10 mouse cellular contexts compared by ENCODE assay signal in the genomic region with DNA sequence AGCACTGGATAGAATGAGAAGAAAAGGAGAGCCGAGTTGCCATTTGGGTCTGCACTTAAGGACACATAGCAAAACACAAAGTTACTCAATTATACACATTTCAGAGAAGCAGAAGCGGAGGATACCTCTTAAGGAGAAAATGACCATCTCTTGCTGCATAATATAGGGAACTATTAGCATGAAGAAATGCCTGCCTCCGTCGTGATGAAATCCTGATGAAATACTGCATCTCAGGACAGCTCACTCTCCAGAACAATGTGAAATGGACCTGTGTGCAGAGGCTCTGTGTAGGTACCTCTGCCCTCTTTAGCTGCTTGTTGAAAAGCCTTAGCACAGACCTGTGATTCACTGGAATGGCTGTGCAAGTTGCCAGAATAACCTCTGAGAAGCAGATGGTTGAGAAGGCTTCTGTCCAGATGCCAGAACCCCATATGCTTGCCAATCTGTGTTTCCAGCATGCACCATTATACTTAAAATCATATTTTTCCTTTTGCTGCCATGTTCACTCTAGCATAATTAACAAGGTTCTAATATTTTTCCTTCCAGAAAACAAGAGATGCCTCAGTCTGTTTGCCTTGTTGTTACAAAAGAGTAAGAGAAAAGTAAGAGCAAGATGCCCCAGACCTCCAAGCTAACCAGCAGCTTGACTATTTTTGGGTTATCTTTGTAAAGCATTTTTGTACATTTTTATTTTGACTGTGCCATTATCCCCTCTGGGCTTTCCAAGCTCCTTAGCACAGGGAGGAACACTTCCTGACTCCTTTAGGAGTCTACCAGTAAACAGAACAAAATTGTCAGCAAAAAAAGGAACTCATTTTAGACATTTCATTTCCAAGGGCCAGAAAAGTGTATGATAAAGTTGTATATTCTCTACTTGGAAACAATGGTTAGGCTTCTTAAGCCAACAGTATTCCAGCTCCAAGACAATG.
DNase-seq lines count a peak whose midpoint lies in the region; ATAC-seq lines count a peak whose summit lies in the region.
"Had no signal": no experiment of that assay in that cellular context is flagged by ENCODE, and none has a peak within 500 bp of the region (broad histone marks: within the 10 kb centered on the region; RNA-seq: fewer than 3 reads in every experiment).

No protein-coding gene starts in this region.

- H3K4me2 ChIP-seq in midbrain, embryonic 14.5 days (ENCODE audit: low read length): no peak overlapping the region
- H3K4me2 ChIP-seq in midbrain, embryonic 15.5 days: no peak overlapping the region

- no peaks in the 10 kb centered on the region for H3K36me3 ChIP-seq in midbrain, embryonic 14.5 days (ENCODE audit: control insufficient read depth, insufficient read depth, low read length)
- no peaks in the 10 kb centered on the region for H3K36me3 ChIP-seq in midbrain, embryonic 15.5 days (replicated peaks)

- 87% methylated on average over 4 of the region's 4 CpGs for WGBS in midbrain, embryonic 14.5 days
- 81% methylated on average over 4 of the region's 4 CpGs for WGBS in midbrain, embryonic 15.5 days

- H3K4me3 ChIP-seq in midbrain, embryonic 14.5 days (replicated peaks; ENCODE audit: low read depth, low read length): no peak overlapping the region
- H3K4me3 ChIP-seq in midbrain, embryonic 15.5 days: no peak overlapping the region

- peak; percentile 15 for DNase-seq in midbrain, embryonic 14.5 days
- DNase-seq in fat pad, adult 2 months (ENCODE audit: extremely low read depth, low read depth, low spot score): peak; percentile 8
- peak; percentile 29 to 56 for DNase-seq in layer of hippocampus, postnatal 25 days (ENCODE audit: extremely low spot score in 1 of 2, low spot score in 1 of 2)
- peak; percentile 8 for DNase-seq in right cerebral cortex, postnatal 4 days
- no peak for DNase-seq in adrenal gland, adult 2 months
- no peak for DNase-seq in spleen, postnatal 10 days (ENCODE audit: low spot score in 2 of 2)
- DNase-seq in testis, postnatal 14 days (ENCODE audit: low spot score): no peak
- DNase-seq: adrenal gland, postnatal 36 days; lung, adult 2 months had no signal

- no peaks in the 10 kb centered on the region for H3K9me3 ChIP-seq in midbrain, embryonic 14.5 days (ENCODE audit: control insufficient read depth, low read length)
- no peaks in the 10 kb centered on the region for H3K9me3 ChIP-seq in midbrain, embryonic 15.5 days

- H3K27me3 ChIP-seq in midbrain, embryonic 14.5 days (ENCODE audit: control insufficient read depth, insufficient read depth, low read length): no peaks in the 10 kb centered on the region
- H3K27me3 ChIP-seq in midbrain, embryonic 15.5 days (replicated peaks): no peaks in the 10 kb centered on the region

- H3K4me1 ChIP-seq in midbrain, embryonic 14.5 days (ENCODE audit: control insufficient read depth, insufficient read depth, low read length): no peaks in the 10 kb centered on the region
- no peaks in the 10 kb centered on the region for H3K4me1 ChIP-seq in midbrain, embryonic 15.5 days

- no peak overlapping the region for H3K27ac ChIP-seq in midbrain, embryonic 14.5 days (replicated peaks; ENCODE audit: low read depth, low read length)
- H3K27ac ChIP-seq in midbrain, embryonic 15.5 days: no peak overlapping the region

- no peak for ATAC-seq in midbrain, embryonic 14.5 days (ENCODE audit: low FRiP score, low TSS enrichment)
- ATAC-seq in midbrain, embryonic 15.5 days (replicated peaks): no peak

- H3K9ac ChIP-seq in midbrain, embryonic 14.5 days (replicated peaks; ENCODE audit: low read length): no peak overlapping the region
- H3K9ac ChIP-seq in midbrain, embryonic 15.5 days: no peak overlapping the region

Comparison
In these comparisons a context has a peak if more than half of its experiments do, and no peak if none do; other contexts are left out.
1. DNase-seq: peak in midbrain, embryonic 14.5 days (single experiment), fat pad, adult 2 months (single experiment), layer of hippocampus, postnatal 25 days (2 of 2) and right cerebral cortex, postnatal 4 days (single experiment); none in adrenal gland, adult 2 months (single experiment), spleen, postnatal 10 days (0 of 2) and testis, postnatal 14 days (single experiment).